Mouse (Mus musculus) heart, embryonic 12.5 days (tissue): Measurements from ENCODE around the gene Wipf1. TPM values are rescaled to one million over a fixed set of nuclear protein-coding genes. Genes with fewer than 3 reads are reported as not detected.

ENCODE experiments used
- ATAC-seq: fragments of 200-750 bp; cut with Nextera tagmentation; 2 replicates; pipeline ENCODE4 v1.8.0; 2017; ENCODE audit warnings: moderate TSS enrichment, moderate library complexity; ENCODE audit not compliant: insufficient number of reproducible peaks, low FRiP score
- H3K27ac ChIP-seq: fragments of 300-500 bp; sonication (generic); 2 replicates; pipeline ENCODE4 v1.5.1; 2016; ENCODE audit warnings: mild to moderate bottlenecking, moderate library complexity; ENCODE audit not compliant: poor library complexity, severe bottlenecking
- H3K27me3 ChIP-seq: fragments of 300-500 bp; sonication (generic); replicated peaks from 2 replicates; pipeline ENCODE4 v1.6.1; 2016; ENCODE audit warnings: mild to moderate bottlenecking, moderate library complexity
- H3K36me3 ChIP-seq: fragments of 300-500 bp; sonication (generic); 2 replicates; pipeline ENCODE4 v1.6.1; 2016; ENCODE audit warnings: mild to moderate bottlenecking, moderate library complexity
- H3K4me1 ChIP-seq: fragments of 300-500 bp; sonication (generic); replicated peaks from 2 replicates; pipeline ENCODE4 v1.6.1; 2016; ENCODE audit warnings: mild to moderate bottlenecking
- H3K4me2 ChIP-seq: fragments of 300-500 bp; sonication (generic); 2 replicates; pipeline ENCODE4 v1.6.1; 2016; ENCODE audit warnings: mild to moderate bottlenecking, moderate library complexity
- H3K4me3 ChIP-seq: fragments of 300-500 bp; sonication (generic); 2 replicates; pipeline ENCODE4 v1.5.1; 2016; ENCODE audit warnings: mild to moderate bottlenecking
- H3K9ac ChIP-seq: fragments of 300-500 bp; sonication (generic); 2 replicates; pipeline ENCODE4 v1.6.1; 2016; ENCODE audit warnings: mild to moderate bottlenecking, moderate library complexity
- H3K9me3 ChIP-seq: fragments of 300-500 bp; sonication (generic); replicated peaks from 2 replicates; pipeline ENCODE4 v1.6.1; 2016; ENCODE audit warnings: mild to moderate bottlenecking, moderate library complexity
- WGBS: fragments of 180-500 bp; shearing (Covaris S2); methylation state at CpG from one replicate; pipeline ENCODE4 v1.1.7; 2016; 5-methylcytosine and 5-hydroxymethylcytosine counted together
- polyA plus RNA-seq: library from polyadenylated mRNA; unstranded; fragments of >200 nt; fragmentation: Nextera tagmentation; extraction: Ambion mirVana; gene quantifications from 2 replicates; pipeline ENCODE4 v1.2.1, GENCODE M21; 2016

Gene Wipf1
- polyA plus RNA-seq, 1 experiment from 2014 or later = 7.3 TPM

DNA sequence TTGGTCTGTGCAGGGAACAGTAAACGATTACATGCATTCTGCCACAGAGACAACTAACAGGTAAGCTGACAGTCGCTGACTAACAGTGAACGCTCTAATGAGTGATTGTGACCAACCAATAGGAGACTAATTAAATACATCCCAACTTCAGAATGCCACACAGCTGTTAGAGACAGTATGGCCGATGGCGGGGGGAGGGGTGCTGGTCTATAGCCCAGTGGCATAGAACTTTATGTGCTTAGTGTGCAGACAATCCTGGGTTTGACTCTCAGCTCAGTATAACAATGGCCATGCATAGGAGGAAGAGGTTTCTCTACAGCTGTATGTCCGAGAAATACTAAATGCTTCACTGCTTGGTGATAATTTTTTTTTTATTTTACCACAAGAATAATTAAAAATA lies 7.2 kb downstream of the Wipf1 start:
- Histone ChIP-seq H3K36me3 (no peaks in the 10 kb centered on the region), H3K27me3 (no peaks in the 10 kb centered on the region), H3K9ac (no peak overlapping the region), H3K27ac (no peak overlapping the region), H3K9me3 (no peaks in the 10 kb centered on the region), H3K4me1 (peaks cover 26% of the 10 kb centered on the region), H3K4me3 (no peak overlapping the region), H3K4me2 (no peak overlapping the region)
- no peak for ATAC-seq
- WGBS = 72% methylated on average over 6 of the region's 6 CpGs

DNA sequence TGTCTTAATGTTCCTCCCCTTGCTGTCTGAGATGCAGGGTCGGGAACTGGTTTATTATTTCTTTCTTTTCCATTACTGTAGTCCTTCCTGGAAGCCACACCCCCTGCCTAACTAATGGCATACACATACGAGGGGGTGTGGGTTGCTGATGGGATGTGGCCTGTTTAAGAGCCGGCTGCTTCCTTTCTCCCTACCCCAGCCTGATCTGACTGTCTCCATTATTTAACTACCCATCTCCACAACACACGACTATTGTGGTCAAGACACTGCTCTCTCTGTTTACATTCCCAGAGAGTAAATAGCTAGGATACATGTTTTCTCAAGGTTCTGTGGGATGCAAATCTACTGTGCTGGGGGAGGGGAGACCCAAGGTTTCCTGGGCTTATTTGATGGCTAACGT lies 7.8 kb downstream of the Wipf1 start:
- Histone ChIP-seq H3K9ac (no peak overlapping the region), H3K4me2 (no peak overlapping the region), H3K4me3 (no peak overlapping the region), H3K27ac (no peak overlapping the region), H3K9me3 (no peaks in the 10 kb centered on the region), H3K4me1 (peaks cover 26% of the 10 kb centered on the region), H3K36me3 (0 out of 2 replicates have a peak, but pooled peaks cover under 1% of the 10 kb centered on the region), H3K27me3 (no peaks in the 10 kb centered on the region)
- WGBS = 26% methylated on average over 5 of the region's 5 CpGs
- no peak for ATAC-seq

- Histone ChIP-seq H3K9ac (no peak overlapping the region), H3K36me3 (0 out of 2 replicates have a peak, but pooled peaks cover 4% of the 10 kb centered on the region), H3K4me1 (peaks cover 22% of the 10 kb centered on the region), H3K9me3 (no peaks in the 10 kb centered on the region), H3K27ac (no peak overlapping the region), H3K4me2 (no peak overlapping the region), H3K27me3 (no peaks in the 10 kb centered on the region), H3K4me3 (no peak overlapping the region)
- no peak for ATAC-seq
- 81% methylated on average over 5 of the region's 5 CpGs for WGBS
Measured at GRCm38 (mm10) chr2:73518966-73519365, 10.6 kb downstream of the Wipf1 start.

DNA sequence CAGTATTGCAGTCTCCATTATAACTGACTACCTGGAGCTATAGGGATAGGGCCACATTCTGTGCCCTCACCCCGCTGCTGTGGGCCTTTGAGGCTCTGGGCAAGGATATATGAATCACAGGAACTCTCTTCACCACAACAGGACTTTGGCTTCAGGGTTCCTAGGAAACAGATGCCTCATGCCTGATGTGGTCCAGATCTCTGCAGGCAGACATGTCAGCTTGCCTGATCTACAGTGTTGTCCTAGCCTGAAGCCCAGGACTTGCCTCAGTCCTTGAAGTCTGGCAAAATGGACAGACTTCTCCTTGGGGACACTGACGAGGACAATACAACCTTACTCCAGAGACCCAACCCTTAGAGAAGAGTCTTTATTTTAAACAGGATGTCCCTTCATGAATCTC lies 11.2 kb downstream of the Wipf1 start:
- Histone ChIP-seq H3K9me3 (no peaks in the 10 kb centered on the region), H3K4me3 (no peak overlapping the region), H3K36me3 (0 out of 2 replicates have a peak, but pooled peaks cover 4% of the 10 kb centered on the region), H3K4me2 (no peak overlapping the region), H3K27me3 (no peaks in the 10 kb centered on the region), H3K4me1 (peaks cover 17% of the 10 kb centered on the region), H3K27ac (no peak overlapping the region), H3K9ac (no peak overlapping the region)
- ATAC-seq = no peak
- 82% methylated on average over 2 of the region's 2 CpGs for WGBS

- Histone ChIP-seq H3K27me3 (no peaks in the 10 kb centered on the region), H3K9me3 (no peaks in the 10 kb centered on the region), H3K4me1 (peaks cover 12% of the 10 kb centered on the region), H3K4me2 (no peak overlapping the region), H3K9ac (no peak overlapping the region), H3K36me3 (0 out of 2 replicates have a peak, but pooled peaks cover 4% of the 10 kb centered on the region), H3K27ac (no peak overlapping the region), H3K4me3 (no peak overlapping the region)
- WGBS = 83% methylated on average over 6 of the region's 6 CpGs
- no peak for ATAC-seq
Measured at GRCm38 (mm10) chr2:73514178-73514577, 15.4 kb downstream of the Wipf1 start.

GRCm38 (mm10) chr2:73513204-73513749 lies 16.3 kb downstream of the Wipf1 start:
- Histone ChIP-seq H3K27ac (no peak overlapping the region), H3K4me1 (peaks cover 18% of the 10 kb centered on the region), H3K4me3 (no peak overlapping the region), H3K9ac (no peak overlapping the region), H3K27me3 (no peaks in the 10 kb centered on the region), H3K36me3 (0 out of 2 replicates have a peak, but pooled peaks cover 4% of the 10 kb centered on the region), H3K9me3 (no peaks in the 10 kb centered on the region), H3K4me2 (no peak overlapping the region)
- ATAC-seq = no peak
- WGBS = 74% methylated on average over 2 of the region's 2 CpGs

DNA sequence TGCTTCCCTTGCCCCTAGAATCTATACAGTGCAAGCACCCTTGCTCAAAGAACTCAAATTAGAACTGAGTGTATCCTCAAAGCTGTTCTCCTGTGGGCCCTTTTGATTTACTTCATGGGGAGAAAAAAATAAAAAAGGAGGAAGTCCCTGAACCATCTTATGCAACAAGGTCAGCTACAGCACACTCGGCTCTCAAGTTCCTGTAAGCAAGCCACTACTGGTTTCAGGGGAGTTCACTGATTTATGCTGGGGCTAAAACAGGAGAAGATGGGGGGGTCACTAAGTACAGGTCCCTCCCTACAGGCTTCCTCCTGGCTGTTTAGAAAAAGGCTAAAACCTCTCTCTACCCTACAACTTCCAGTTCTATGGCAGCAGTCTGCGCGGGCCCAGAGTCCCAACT lies 17.5 kb downstream of the Wipf1 start:
- Histone ChIP-seq H3K36me3 (0 out of 2 replicates have a peak, but pooled peaks cover 4% of the 10 kb centered on the region), H3K9ac (no peak overlapping the region), H3K4me3 (no peak overlapping the region), H3K9me3 (no peaks in the 10 kb centered on the region), H3K4me2 (no peak overlapping the region), H3K27me3 (no peaks in the 10 kb centered on the region), H3K27ac (no peak overlapping the region; the same call in 1 of the 2 replicates), H3K4me1 (peaks cover 18% of the 10 kb centered on the region)
- ATAC-seq = no peak
- WGBS = 80% methylated on average over 3 of the region's 3 CpGs

DNA sequence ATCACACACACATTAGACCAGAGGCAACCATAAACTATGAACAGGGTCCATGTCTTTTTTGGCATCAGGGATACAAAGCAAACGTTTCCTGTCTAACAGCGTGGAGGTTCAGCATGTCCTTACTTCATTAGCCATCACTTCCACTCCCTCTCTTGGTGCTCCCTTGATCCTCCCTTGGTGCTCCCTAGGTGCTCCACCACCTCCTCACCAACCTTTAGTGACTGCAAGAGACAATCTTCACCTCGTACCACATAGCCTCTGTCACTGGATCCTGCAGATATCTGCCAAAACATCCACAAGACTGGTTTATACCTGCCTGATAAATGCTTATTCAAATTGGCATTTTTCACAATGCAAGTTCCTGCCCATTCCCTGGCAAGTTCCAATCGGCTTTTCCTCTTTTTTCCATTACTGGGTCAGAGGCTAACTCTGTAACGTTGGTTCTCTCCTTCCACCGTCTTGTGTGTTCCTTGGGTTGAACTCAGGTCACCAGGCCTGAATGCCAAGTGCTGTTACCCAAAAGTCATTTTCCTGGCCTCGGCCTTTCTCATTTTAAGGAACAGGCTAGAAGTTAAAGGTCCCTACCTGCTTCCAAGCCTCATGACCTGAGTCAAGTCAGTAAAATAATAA lies 18.7 kb downstream of the Wipf1 start:
- no peak overlapping the region; the same call in 1 of the 2 replicates for H3K27ac ChIP-seq
- whole genome bisulfite sequencing = 70% methylated on average over 7 of the region's 7 CpGs
- no peak overlapping the region for H3K9ac ChIP-seq

DNA sequence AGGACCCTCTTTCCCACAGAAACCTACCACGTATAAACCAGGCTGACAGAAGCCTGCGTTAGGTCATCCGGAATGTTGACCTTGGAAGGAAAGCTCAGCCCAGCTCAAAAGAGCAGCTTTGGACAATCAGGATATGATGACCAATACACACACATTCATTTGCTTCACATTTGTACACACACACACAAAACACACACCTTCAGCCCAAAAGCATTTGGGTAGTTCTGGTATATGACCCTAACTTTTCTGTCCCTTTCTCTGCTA lies 19.6 kb downstream of the Wipf1 start:
- H3K4me3 ChIP-seq = no peak overlapping the region
- no peaks in the 10 kb centered on the region for H3K9me3 ChIP-seq
- peak overlapping the region; percentile 87 for H3K27ac ChIP-seq
- H3K9ac ChIP-seq = no peak overlapping the region
- no peak overlapping the region for H3K4me2 ChIP-seq
- ATAC-seq = no peak
- H3K4me1 ChIP-seq = peaks cover 20% of the 10 kb centered on the region
- 56% methylated on average over 3 of the region's 3 CpGs for WGBS
- H3K36me3 ChIP-seq = 0 out of 2 replicates have a peak, but pooled peaks cover 3% of the 10 kb centered on the region
- H3K27me3 ChIP-seq = no peaks in the 10 kb centered on the region

More for the DNA sequence above, 18.7 kb downstream of the Wipf1 start:
- Histone ChIP-seq H3K4me3 (no peak overlapping the region), H3K36me3 (0 out of 2 replicates have a peak, but pooled peaks cover 3% of the 10 kb centered on the region), H3K4me2 (no peak overlapping the region), H3K27me3 (no peaks in the 10 kb centered on the region), H3K9me3 (no peaks in the 10 kb centered on the region), H3K4me1 (peaks cover 18% of the 10 kb centered on the region)
- ATAC-seq = no peak

DNA sequence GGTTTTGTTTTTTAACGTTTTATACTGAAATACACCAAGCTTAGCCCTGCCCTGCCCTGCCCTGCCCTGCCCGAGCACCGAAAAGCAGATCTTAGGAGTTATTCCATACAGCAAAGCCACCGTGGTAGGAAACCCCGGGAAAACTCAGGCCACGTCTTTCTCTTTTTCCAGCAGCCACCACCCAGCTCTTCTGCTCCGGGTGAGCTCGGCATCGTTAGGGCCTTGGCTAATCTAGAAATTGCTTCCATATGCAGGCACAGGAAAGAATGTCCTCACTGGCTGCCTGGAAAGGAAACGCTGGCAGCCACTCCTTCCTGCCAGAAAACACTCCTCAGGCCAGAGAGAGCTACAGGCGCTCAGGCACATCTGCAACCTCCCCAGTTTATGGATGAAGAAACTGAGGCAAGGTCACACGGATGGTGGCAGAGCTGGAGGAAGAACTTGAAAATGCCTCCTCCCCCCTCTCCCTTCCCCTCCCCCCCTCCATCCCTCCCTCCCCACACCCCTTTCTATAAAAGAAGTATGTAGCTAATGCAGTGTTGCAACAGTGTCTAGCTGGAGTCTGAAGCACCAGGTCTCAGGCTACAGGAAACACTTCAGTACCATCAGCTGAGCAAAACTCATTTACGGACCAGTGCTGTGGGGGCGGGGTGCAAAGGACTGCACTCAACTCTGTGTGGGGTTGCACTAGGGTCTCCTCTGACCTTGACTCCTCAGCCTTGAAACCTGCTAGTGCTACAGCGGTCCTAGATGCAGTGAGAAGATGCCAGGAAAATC lies 20.1 kb downstream of the Wipf1 start:
- no peak overlapping the region for H3K4me3 ChIP-seq
- no peaks in the 10 kb centered on the region for H3K9me3 ChIP-seq
- H3K36me3 ChIP-seq = 0 out of 2 replicates have a peak, but pooled peaks cover 3% of the 10 kb centered on the region
- H3K27ac ChIP-seq = peak overlapping the region; percentile 87
- H3K4me2 ChIP-seq = peak overlapping the region; percentile 29
- peak; percentile 65 for ATAC-seq
- no peak overlapping the region for H3K9ac ChIP-seq
- 40% methylated on average over 15 of the region's 15 CpGs for WGBS
- H3K4me1 ChIP-seq = peaks cover 24% of the 10 kb centered on the region
- no peaks in the 10 kb centered on the region for H3K27me3 ChIP-seq

DNA sequence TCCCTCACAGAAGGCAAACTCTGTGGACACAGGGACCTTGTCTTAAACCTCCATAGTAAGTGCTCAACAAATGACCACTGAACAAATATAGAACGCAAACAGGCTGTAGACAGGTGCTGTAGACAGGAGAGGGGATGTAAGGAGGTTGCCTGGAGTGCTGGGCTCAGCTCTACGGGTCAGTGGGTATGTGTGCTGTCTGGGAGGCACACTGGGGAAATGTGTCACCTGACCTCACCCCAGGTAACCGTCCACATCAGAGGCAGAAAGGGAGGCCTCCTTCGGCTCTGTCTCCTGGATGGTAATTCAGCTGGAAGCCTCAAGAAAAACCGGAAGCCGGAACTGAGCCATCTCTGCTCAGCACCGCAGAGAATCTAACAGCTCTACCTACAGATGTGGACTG lies 21.6 kb downstream of the Wipf1 start:
- Histone ChIP-seq H3K9ac (no peak overlapping the region), H3K4me3 (no peak overlapping the region), H3K9me3 (no peaks in the 10 kb centered on the region), H3K4me1 (peaks cover 23% of the 10 kb centered on the region), H3K27me3 (no peaks in the 10 kb centered on the region), H3K4me2 (no peak overlapping the region), H3K27ac (no peak overlapping the region), H3K36me3 (0 out of 2 replicates have a peak, but pooled peaks cover 3% of the 10 kb centered on the region)
- WGBS = 77% methylated on average over 7 of the region's 7 CpGs
- no peak for ATAC-seq
